Mouse (Mus musculus) midbrain, embryonic 11.5 days (tissue): ENCODE measurements around the gene B3glct. TPM values are rescaled to one million over a fixed set of nuclear protein-coding genes. Genes with fewer than 3 reads are reported as not detected.
A peak's percentile ranks its signal among the peaks of the same experiment; 100 is the strongest.

Source experiments
- ATAC-seq: fragments of 200-750 bp; cut with Nextera tagmentation; 2 replicates; pipeline ENCODE4 v1.8.0; 2017; ENCODE audit warnings: moderate TSS enrichment, moderate library complexity; ENCODE audit not compliant: low FRiP score
- DNase-seq: peaks from one replicate; pipeline ENCODE4 v3.0.0; 2015; ENCODE audit warnings: low spot score; ENCODE audit errors: missing footprints
- H3K27ac ChIP-seq: fragments of 300-500 bp; sonication (generic); 2 replicates; pipeline ENCODE4 v1.5.1; 2014; ENCODE audit warnings: low read depth, low read length
- H3K27me3 ChIP-seq: fragments of 300-500 bp; sonication (generic); 2 replicates; pipeline ENCODE4 v1.6.1; 2014; ENCODE audit warnings: mild to moderate bottlenecking, low read length, moderate library complexity, mixed read lengths; ENCODE audit not compliant: control insufficient read depth, insufficient read depth
- H3K36me3 ChIP-seq: fragments of 300-500 bp; sonication (generic); 2 replicates; pipeline ENCODE4 v1.6.1; 2014; ENCODE audit warnings: mild to moderate bottlenecking, low read length, moderate library complexity, mixed read lengths; ENCODE audit not compliant: control insufficient read depth, insufficient read depth
- H3K4me1 ChIP-seq: fragments of 300-500 bp; sonication (generic); 2 replicates; pipeline ENCODE4 v1.6.1; 2014; ENCODE audit warnings: low read length; ENCODE audit not compliant: control insufficient read depth, insufficient read depth
- H3K4me2 ChIP-seq: fragments of 300-500 bp; sonication (generic); 2 replicates; pipeline ENCODE4 v1.6.1; 2014; ENCODE audit warnings: mild to moderate bottlenecking, moderate library complexity
- H3K4me3 ChIP-seq: fragments of 300-500 bp; sonication (generic); 2 replicates; pipeline ENCODE4 v1.5.1; 2014; ENCODE audit warnings: low read depth, low read length
- H3K9ac ChIP-seq: fragments of 300-500 bp; sonication (generic); 2 replicates; pipeline ENCODE4 v1.6.1; 2014; ENCODE audit warnings: low read length
- H3K9me3 ChIP-seq: fragments of 300-500 bp; sonication (generic); 2 replicates; pipeline ENCODE4 v1.6.1; 2016; ENCODE audit warnings: low read length; ENCODE audit not compliant: control insufficient read depth
- WGBS: fragments of 180-500 bp; shearing (Covaris S2); extraction: QIAGEN DNeasy Blood & Tissue Kit; methylation state at CpG from one replicate; pipeline ENCODE4 v1.1.7; 2014; 5-methylcytosine and 5-hydroxymethylcytosine counted together
- polyA plus RNA-seq: library from polyadenylated mRNA; unstranded; fragments of >200 nt; fragmentation: Nextera tagmentation; extraction: Ambion mirVana; gene quantifications from 2 replicates; pipeline ENCODE4 v1.2.1, GENCODE M21; 2014

The B3glct gene
- polyA plus RNA-seq, 1 experiment from 2014 or later, result 16.0 TPM

- no peak overlapping the region for H3K4me2 ChIP-seq
- no peak for ATAC-seq
- H3K27ac ChIP-seq, result no peak overlapping the region
- 91% methylated on average over 6 of the region's 6 CpGs for WGBS
- H3K4me3 ChIP-seq, result no peak overlapping the region
- H3K4me1 ChIP-seq, result no peaks in the 10 kb centered on the region
- no peak for DNase-seq
- no peaks in the 10 kb centered on the region for H3K9me3 ChIP-seq
- no peak overlapping the region for H3K9ac ChIP-seq
- H3K36me3 ChIP-seq, result no peaks in the 10 kb centered on the region
- H3K27me3 ChIP-seq, result no peaks in the 10 kb centered on the region
Observed at GRCm38 (mm10) chr5:149661428-149661827, 16.6 kb upstream of the B3glct start.

DNA sequence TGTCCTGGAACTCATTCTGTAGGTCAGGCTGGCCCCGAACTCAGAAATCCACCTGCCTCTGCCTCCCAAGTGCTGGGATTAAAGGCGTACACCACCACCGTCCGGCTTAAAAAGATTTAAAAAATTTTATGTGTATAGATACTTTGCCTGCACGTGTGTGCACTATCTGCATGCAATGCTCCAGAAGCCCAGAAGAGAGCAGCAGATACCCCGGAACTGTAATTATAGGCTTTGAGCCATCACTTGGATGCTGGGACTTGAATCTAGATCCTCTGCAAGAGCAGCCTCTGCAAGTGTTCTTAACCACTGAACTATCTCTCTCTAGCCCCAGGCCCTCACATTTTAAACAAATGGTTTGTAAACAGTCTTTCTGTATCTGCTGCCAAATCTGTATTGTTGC lies 15.1 kb upstream of the B3glct start:
- DNase-seq (no peak), ATAC-seq (no peak)
- 92% methylated on average over 6 of the region's 6 CpGs for WGBS
- H3K9ac ChIP-seq, result no peak overlapping the region
- no peak overlapping the region for H3K27ac ChIP-seq
- H3K27me3 ChIP-seq, result no peaks in the 10 kb centered on the region
- H3K9me3 ChIP-seq, result no peaks in the 10 kb centered on the region
- H3K4me3 ChIP-seq, result no peak overlapping the region
- no peaks in the 10 kb centered on the region for H3K4me1 ChIP-seq
- H3K36me3 ChIP-seq, result no peaks in the 10 kb centered on the region
- no peak overlapping the region for H3K4me2 ChIP-seq

- Histone ChIP-seq H3K9me3 (no peaks in the 10 kb centered on the region), H3K27me3 (no peaks in the 10 kb centered on the region), H3K9ac (no peak overlapping the region), H3K27ac (no peak overlapping the region), H3K36me3 (no peaks in the 10 kb centered on the region), H3K4me3 (no peak overlapping the region), H3K4me1 (no peaks in the 10 kb centered on the region), H3K4me2 (no peak overlapping the region)
- ATAC-seq (no peak), DNase-seq (no peak)
- 80% methylated on average over 5 of the region's 5 CpGs for WGBS
Observed at GRCm38 (mm10) chr5:149663417-149663816, 14.6 kb upstream of the B3glct start.

GRCm38 (mm10) chr5:149677196-149677595 lies 834 bp upstream of the B3glct start:
- ATAC-seq (no peak), DNase-seq (no peak)
- Histone ChIP-seq H3K27ac (no peak overlapping the region), H3K36me3 (no peaks in the 10 kb centered on the region), H3K27me3 (no peaks in the 10 kb centered on the region), H3K4me3 (no peak overlapping the region), H3K9ac (no peak overlapping the region), H3K9me3 (no peaks in the 10 kb centered on the region), H3K4me1 (peaks cover 9% of the 10 kb centered on the region; the same call in 1 of the 2 replicates), H3K4me2 (no peak overlapping the region)
- WGBS, result 96% methylated on average over 3 of the region's 3 CpGs

- no peak overlapping the region for H3K27ac ChIP-seq
- peak overlapping the region; percentile 96 for H3K4me2 ChIP-seq
- peak overlapping the region; percentile 87 for H3K9ac ChIP-seq
- H3K9me3 ChIP-seq, result no peaks in the 10 kb centered on the region
- peak overlapping the region; percentile 74 for H3K4me3 ChIP-seq
- H3K36me3 ChIP-seq, result no peaks in the 10 kb centered on the region
- 1% methylated on average over 15 of the region's 15 CpGs for WGBS
- no peaks in the 10 kb centered on the region for H3K27me3 ChIP-seq
- DNase-seq (no peak), ATAC-seq (peak; percentile 45)
- peaks cover 9% of the 10 kb centered on the region; the same call in 1 of the 2 replicates for H3K4me1 ChIP-seq
Observed at GRCm38 (mm10) chr5:149678990-149679348, 939 bp downstream of the B3glct start.

DNA sequence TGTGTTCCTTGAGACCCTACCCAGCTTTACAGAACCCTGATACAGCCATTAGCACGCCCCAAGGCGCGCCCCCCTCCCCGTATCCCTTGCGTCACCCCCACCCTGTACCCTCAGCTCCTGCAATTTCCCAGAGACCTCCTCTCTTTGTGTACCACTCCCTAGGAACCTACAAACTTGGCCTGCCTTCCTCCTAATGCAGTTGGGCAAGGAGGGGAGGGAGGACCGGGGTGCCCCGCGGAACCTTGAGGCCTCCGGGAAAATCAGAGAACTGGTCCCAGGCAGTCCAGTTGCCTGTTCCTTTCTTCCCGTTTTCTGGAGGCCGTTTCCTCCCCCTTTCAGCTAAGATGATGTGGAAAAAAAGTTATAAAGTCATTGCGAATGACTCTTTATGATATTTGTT lies 1.3 kb downstream of the B3glct start:
- peak; percentile 8; the same call in 1 of the 2 replicates for ATAC-seq
- no peak overlapping the region for H3K27ac ChIP-seq

DNA sequence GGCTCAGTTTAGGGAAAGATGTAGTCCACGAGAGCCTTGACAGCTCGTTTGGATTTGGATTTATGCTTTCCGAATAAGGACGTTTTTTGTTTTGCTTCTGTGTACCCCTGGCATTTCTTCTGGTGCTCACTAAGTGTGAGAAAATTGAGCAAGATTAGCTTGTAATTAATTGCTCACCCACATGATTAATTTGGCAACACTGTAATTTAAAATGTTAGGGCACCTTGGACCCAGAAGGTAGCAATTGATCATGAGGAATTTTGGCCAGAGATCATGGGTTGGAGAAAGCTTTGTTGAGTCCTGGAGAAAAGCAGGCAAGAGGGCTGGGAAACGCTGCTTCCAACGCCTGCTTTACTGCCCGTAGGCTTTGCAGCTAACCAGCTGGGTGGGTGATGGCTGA lies 1.9 kb downstream of the B3glct start:
- no peak for ATAC-seq
- Histone ChIP-seq H3K27me3 (no peaks in the 10 kb centered on the region), H3K27ac (no peak overlapping the region), H3K9ac (no peak overlapping the region), H3K4me1 (peaks cover 9% of the 10 kb centered on the region; the same call in 1 of the 2 replicates), H3K9me3 (no peaks in the 10 kb centered on the region), H3K36me3 (no peaks in the 10 kb centered on the region), H3K4me3 (no peak overlapping the region), H3K4me2 (no peak overlapping the region; the same call in 1 of the 2 replicates)
- DNase-seq, result no peak
- WGBS, result 72% methylated on average over 7 of the region's 7 CpGs

More for the DNA sequence above, 1.3 kb downstream of the B3glct start:
- Histone ChIP-seq H3K4me2 (peak overlapping the region; percentile 96), H3K4me3 (peak overlapping the region; percentile 74), H3K27me3 (no peaks in the 10 kb centered on the region), H3K9ac (peak overlapping the region; percentile 87), H3K9me3 (no peaks in the 10 kb centered on the region), H3K4me1 (peaks cover 9% of the 10 kb centered on the region; the same call in 1 of the 2 replicates), H3K36me3 (no peaks in the 10 kb centered on the region)
- WGBS, result 8% methylated on average over 12 of the region's 12 CpGs
- no peak for DNase-seq

DNA sequence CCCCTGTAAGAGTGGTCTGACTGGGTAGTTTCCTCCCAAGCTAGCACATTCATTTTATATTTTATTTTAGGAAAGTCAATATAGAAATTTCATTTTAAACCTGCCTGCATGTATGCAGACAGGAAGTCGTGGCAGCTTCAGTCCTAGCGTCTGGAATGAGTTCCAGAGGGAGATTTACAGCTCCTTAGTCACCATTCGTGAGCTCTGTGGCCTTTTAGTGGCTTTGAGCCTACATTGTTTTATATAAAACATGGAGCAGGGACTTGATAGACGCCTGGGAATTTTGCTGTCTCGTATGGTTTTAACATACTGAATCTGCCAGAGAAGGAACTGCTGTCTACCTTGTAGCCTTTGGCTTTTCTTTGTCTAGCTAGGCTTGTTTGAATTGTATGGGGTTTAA lies 2.9 kb downstream of the B3glct start:
- Histone ChIP-seq H3K9me3 (no peaks in the 10 kb centered on the region), H3K9ac (no peak overlapping the region), H3K4me3 (no peak overlapping the region), H3K4me1 (peaks cover 9% of the 10 kb centered on the region; the same call in 1 of the 2 replicates), H3K27me3 (no peaks in the 10 kb centered on the region), H3K4me2 (no peak overlapping the region), H3K36me3 (no peaks in the 10 kb centered on the region), H3K27ac (no peak overlapping the region)
- ATAC-seq (no peak), DNase-seq (no peak)
- 81% methylated on average over 5 of the region's 5 CpGs for WGBS

GRCm38 (mm10) chr5:149689860-149690259 lies 11.8 kb downstream of the B3glct start:
- WGBS, result 88% methylated on average over 5 of the region's 5 CpGs
- no peak for ATAC-seq
- no peaks in the 10 kb centered on the region for H3K36me3 ChIP-seq
- H3K27ac ChIP-seq, result no peak overlapping the region
- no peak overlapping the region for H3K4me3 ChIP-seq
- no peaks in the 10 kb centered on the region for H3K27me3 ChIP-seq
- H3K4me1 ChIP-seq, result no peaks in the 10 kb centered on the region
- no peaks in the 10 kb centered on the region for H3K9me3 ChIP-seq
- no peak overlapping the region for H3K4me2 ChIP-seq
- no peak overlapping the region for H3K9ac ChIP-seq
- no peak for DNase-seq

- Histone ChIP-seq H3K36me3 (no peaks in the 10 kb centered on the region), H3K4me2 (no peak overlapping the region), H3K27me3 (no peaks in the 10 kb centered on the region), H3K4me3 (no peak overlapping the region), H3K9ac (no peak overlapping the region), H3K9me3 (no peaks in the 10 kb centered on the region), H3K27ac (no peak overlapping the region), H3K4me1 (no peaks in the 10 kb centered on the region)
- WGBS, result 80% methylated on average over 11 of the region's 11 CpGs
- DNase-seq (no peak), ATAC-seq (no peak)
Observed at GRCm38 (mm10) chr5:149692548-149692947, 14.5 kb downstream of the B3glct start.
